Mouse (Mus musculus): ENCODE data around the gene Epha1. TPM values are rescaled to one million over a fixed set of nuclear protein-coding genes. Genes with fewer than 3 reads are reported as not detected.

The Epha1 gene
- polyA plus RNA-seq, 1 experiment from 2014 or later = 7.8 TPM

DNA sequence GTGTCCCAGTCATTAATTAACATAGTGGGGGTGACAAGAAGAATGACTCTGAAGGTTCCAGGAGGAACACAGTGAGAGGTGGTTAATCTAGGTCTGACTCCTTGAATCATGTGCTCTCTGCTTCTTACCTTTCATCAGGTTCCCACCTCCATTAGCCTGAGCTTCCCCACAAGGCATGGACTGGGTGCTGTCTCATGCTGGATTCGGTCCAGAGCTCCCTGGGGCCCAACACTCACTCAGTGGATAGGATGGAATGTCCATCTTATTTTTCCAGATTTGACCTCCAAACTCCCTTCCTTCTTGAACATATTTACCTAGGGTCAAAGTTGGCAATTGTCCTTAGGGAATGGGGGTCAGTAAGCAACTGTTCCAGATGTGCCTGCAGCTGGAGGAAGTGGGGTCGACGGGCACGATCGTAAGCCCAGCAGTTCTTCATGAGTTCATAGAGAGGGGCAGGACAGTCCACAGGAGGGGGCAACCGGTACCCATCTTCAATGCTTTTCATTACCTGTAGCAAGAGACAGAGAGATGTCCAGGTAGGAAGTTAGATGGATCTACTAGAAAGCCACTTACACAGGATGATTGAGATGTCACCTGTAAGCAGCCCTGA lies 12.7 kb downstream of the Epha1 start:
- no peak overlapping the region; the same call in 1 of the 2 replicates for H3K9ac ChIP-seq (replicated peaks)
- H3K9me3 ChIP-seq = no peaks in the 10 kb centered on the region
- H3K4me3 ChIP-seq (replicated peaks) = no peak overlapping the region
- H3K4me2 ChIP-seq = no peak overlapping the region
- H3K27ac ChIP-seq = no peak overlapping the region
- peaks cover 64% of the 10 kb centered on the region for H3K36me3 ChIP-seq
- ATAC-seq (ENCODE audit: insufficient number of reproducible peaks, insufficient read depth, low FRiP score, low TSS enrichment, low read depth) = no peak
- 85% methylated on average over 6 of the region's 6 CpGs for WGBS
- H3K4me1 ChIP-seq (replicated peaks) = no peaks in the 10 kb centered on the region
- H3K27me3 ChIP-seq = no peaks in the 10 kb centered on the region

GRCm38 (mm10) chr6:42359364-42360147 lies 13.5 kb downstream of the Epha1 start:
- no peak overlapping the region for H3K9ac ChIP-seq (replicated peaks)
- no peak overlapping the region for H3K4me3 ChIP-seq (replicated peaks)
- 80% methylated on average over 9 of the region's 9 CpGs for WGBS
- no peaks in the 10 kb centered on the region for H3K9me3 ChIP-seq
- no peak for ATAC-seq (ENCODE audit: insufficient number of reproducible peaks, insufficient read depth, low FRiP score, low TSS enrichment, low read depth)
- peaks cover 3% of the 10 kb centered on the region for H3K4me1 ChIP-seq (replicated peaks)
- H3K4me2 ChIP-seq = no peak overlapping the region
- no peak overlapping the region for H3K27ac ChIP-seq
- no peaks in the 10 kb centered on the region for H3K27me3 ChIP-seq
- peaks cover 72% of the 10 kb centered on the region for H3K36me3 ChIP-seq

DNA sequence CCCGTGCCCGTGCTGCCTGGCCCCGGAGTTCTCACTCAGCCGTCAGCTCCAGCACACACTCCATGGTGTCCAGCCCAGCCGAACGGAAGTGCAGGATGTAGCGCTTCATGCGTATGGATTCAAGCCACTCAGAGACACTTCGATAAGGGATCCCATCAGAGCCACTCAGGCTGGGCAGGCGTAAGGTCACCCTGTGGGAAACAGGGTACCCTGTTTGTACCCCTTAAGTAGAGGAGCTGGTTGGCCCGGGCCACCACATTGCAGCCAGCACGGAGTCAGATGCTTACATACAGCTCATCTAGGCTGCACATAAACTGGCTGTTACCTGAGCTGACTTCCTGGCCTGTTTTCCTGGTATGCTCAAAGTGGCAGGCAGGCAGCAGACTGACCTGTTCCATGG lies 14.2 kb downstream of the Epha1 start:
- no peak overlapping the region for H3K27ac ChIP-seq
- H3K36me3 ChIP-seq = peaks cover 77% of the 10 kb centered on the region
- H3K4me2 ChIP-seq = no peak overlapping the region
- no peaks in the 10 kb centered on the region for H3K9me3 ChIP-seq
- peaks cover 10% of the 10 kb centered on the region for H3K4me1 ChIP-seq (replicated peaks)
- no peak for ATAC-seq (ENCODE audit: insufficient number of reproducible peaks, insufficient read depth, low FRiP score, low TSS enrichment, low read depth)
- no peak overlapping the region for H3K4me3 ChIP-seq (replicated peaks)
- WGBS = 91% methylated on average over 12 of the region's 12 CpGs
- no peaks in the 10 kb centered on the region for H3K27me3 ChIP-seq
- H3K9ac ChIP-seq (replicated peaks) = no peak overlapping the region

GRCm38 (mm10) chr6:42357901-42358300 lies 15.2 kb downstream of the Epha1 start:
- no peak for ATAC-seq (ENCODE audit: insufficient number of reproducible peaks, insufficient read depth, low FRiP score, low TSS enrichment, low read depth)
- Histone ChIP-seq H3K9me3 (no peaks in the 10 kb centered on the region), H3K4me2 (no peak overlapping the region), H3K9ac (replicated peaks) (no peak overlapping the region), H3K36me3 (peaks cover 83% of the 10 kb centered on the region), H3K27ac (no peak overlapping the region), H3K4me3 (replicated peaks) (no peak overlapping the region), H3K27me3 (no peaks in the 10 kb centered on the region), H3K4me1 (replicated peaks) (peaks cover 20% of the 10 kb centered on the region)
- 78% methylated on average over 6 of the region's 6 CpGs for WGBS

DNA sequence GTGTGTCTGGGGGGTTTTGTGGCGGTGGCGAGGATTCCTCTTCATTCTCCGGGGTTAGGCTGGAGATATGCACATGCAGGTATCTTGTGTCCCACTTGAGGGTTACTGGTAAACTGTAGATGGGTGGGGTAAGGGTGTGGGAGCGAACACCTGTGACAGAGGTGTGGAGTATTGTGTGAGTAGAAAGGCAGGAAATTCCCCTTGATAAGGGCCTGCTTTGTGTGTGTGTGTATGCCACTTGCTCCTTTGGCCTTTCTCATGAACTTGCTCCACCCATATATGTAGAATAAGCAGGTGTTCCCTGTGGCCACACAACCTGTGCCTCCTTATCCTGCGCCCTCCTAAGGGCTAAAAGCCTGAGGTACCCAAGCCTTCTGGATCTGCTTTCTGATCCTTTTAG lies 16.2 kb downstream of the Epha1 start:
- H3K4me1 ChIP-seq (replicated peaks) = peaks cover 30% of the 10 kb centered on the region
- H3K4me3 ChIP-seq (replicated peaks) = no peak overlapping the region
- H3K9ac ChIP-seq (replicated peaks) = no peak overlapping the region
- H3K4me2 ChIP-seq = no peak overlapping the region
- H3K9me3 ChIP-seq = no peaks in the 10 kb centered on the region
- H3K27ac ChIP-seq = no peak overlapping the region
- WGBS = 97% methylated on average over 5 of the region's 5 CpGs
- H3K27me3 ChIP-seq = no peaks in the 10 kb centered on the region
- ATAC-seq (ENCODE audit: insufficient number of reproducible peaks, insufficient read depth, low FRiP score, low TSS enrichment, low read depth) = no peak
- peaks cover 93% of the 10 kb centered on the region for H3K36me3 ChIP-seq

DNA sequence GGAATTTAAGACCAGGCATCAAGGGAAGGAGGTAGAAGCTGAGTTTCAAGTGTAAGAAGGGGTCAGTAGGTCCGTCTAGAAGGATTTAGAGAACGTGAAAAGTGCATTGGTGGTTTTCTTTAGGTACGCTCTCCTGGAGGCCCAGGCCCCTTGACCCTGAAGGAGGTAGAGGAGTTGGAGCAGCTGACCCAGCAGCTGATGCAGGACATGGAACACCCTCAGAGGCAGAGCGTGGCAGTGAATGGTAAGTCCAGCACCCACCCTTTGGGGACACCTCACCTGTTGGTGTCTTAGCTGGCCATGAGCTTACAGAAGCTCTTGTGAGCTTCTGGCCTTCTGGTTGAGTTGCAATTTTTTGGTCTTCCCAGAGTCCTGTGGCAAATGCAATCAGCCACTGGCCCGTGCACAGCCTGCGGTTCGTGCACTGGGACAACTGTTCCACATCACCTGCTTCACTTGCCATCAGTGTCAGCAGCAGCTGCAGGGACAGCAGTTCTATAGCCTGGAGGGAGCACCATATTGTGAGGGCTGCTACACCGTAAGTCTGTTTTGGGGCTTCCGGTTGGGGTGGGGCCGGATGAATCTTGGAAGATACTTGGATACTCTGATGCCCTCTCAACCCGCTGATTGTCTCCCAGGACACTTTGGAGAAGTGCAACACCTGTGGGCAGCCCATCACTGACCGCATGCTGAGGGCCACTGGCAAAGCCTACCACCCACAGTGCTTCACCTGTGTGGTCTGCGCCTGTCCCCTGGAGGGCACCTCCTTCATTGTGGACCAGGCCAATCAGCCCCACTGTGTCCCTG lies 17.1 kb downstream of the Epha1 start:
- H3K9me3 ChIP-seq = no peaks in the 10 kb centered on the region
- no peak overlapping the region for H3K4me2 ChIP-seq
- WGBS = 91% methylated on average over 13 of the region's 13 CpGs
- no peak overlapping the region for H3K4me3 ChIP-seq (replicated peaks)
- H3K9ac ChIP-seq (replicated peaks) = no peak overlapping the region
- H3K27ac ChIP-seq = no peak overlapping the region
- H3K4me1 ChIP-seq (replicated peaks) = peaks cover 39% of the 10 kb centered on the region
- no peaks in the 10 kb centered on the region for H3K27me3 ChIP-seq
- peaks cover 94% of the 10 kb centered on the region for H3K36me3 ChIP-seq
- ATAC-seq (ENCODE audit: insufficient number of reproducible peaks, insufficient read depth, low FRiP score, low TSS enrichment, low read depth) = no peak

GRCm38 (mm10) chr6:42355366-42355765 lies 17.7 kb downstream of the Epha1 start:
- Histone ChIP-seq H3K36me3 (peaks cover 87% of the 10 kb centered on the region), H3K27me3 (no peaks in the 10 kb centered on the region), H3K4me3 (replicated peaks) (no peak overlapping the region), H3K9ac (replicated peaks) (no peak overlapping the region), H3K4me1 (replicated peaks) (peaks cover 42% of the 10 kb centered on the region), H3K9me3 (no peaks in the 10 kb centered on the region), H3K4me2 (no peak overlapping the region), H3K27ac (no peak overlapping the region)
- WGBS = 91% methylated on average over 6 of the region's 6 CpGs
- ATAC-seq (ENCODE audit: insufficient number of reproducible peaks, insufficient read depth, low FRiP score, low TSS enrichment, low read depth) = no peak

- Histone ChIP-seq H3K4me1 (replicated peaks) (peaks cover 42% of the 10 kb centered on the region), H3K36me3 (peaks cover 77% of the 10 kb centered on the region), H3K9ac (replicated peaks) (no peak overlapping the region), H3K4me2 (peak overlapping the region; percentile 29), H3K27me3 (no peaks in the 10 kb centered on the region), H3K27ac (0 out of 2 replicates have a peak overlapping the region, but pooled peaks have one; percentile 7), H3K9me3 (no peaks in the 10 kb centered on the region), H3K4me3 (replicated peaks) (no peak overlapping the region)
- WGBS = 64% methylated on average over 11 of the region's 11 CpGs
- no peak for ATAC-seq (ENCODE audit: insufficient number of reproducible peaks, insufficient read depth, low FRiP score, low TSS enrichment, low read depth)
Observed at GRCm38 (mm10) chr6:42354076-42355019, 18.7 kb downstream of the Epha1 start.

DNA sequence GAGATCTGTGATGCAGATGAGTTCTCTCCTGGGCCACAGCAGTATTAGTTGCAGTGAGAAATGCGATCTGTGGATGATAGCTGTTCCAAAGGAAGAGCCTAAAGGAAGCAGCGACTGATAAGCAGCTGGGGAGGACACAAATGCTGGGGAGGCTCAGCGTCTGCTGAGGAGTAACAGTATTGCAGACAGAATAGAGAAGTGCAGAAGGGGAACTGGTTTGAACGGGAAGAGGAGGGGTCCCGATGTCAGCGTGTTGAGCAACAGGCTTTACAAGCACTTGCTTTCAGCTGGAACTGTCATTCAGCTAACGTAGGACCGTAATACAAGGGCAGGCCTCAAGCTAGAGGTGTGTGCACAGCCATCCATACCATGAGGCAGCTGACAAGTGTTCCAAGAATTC lies 19.9 kb downstream of the Epha1 start:
- H3K9me3 ChIP-seq = no peaks in the 10 kb centered on the region
- no peaks in the 10 kb centered on the region for H3K27me3 ChIP-seq
- no peak overlapping the region for H3K4me3 ChIP-seq (replicated peaks)
- WGBS = 78% methylated on average over 8 of the region's 8 CpGs
- H3K27ac ChIP-seq = no peak overlapping the region
- H3K9ac ChIP-seq (replicated peaks) = no peak overlapping the region
- H3K4me1 ChIP-seq (replicated peaks) = peaks cover 44% of the 10 kb centered on the region
- ATAC-seq (ENCODE audit: insufficient number of reproducible peaks, insufficient read depth, low FRiP score, low TSS enrichment, low read depth) = no peak
- H3K4me2 ChIP-seq = peak overlapping the region; percentile 29; the same call in 1 of the 2 replicates
- H3K36me3 ChIP-seq = peaks cover 65% of the 10 kb centered on the region

DNA sequence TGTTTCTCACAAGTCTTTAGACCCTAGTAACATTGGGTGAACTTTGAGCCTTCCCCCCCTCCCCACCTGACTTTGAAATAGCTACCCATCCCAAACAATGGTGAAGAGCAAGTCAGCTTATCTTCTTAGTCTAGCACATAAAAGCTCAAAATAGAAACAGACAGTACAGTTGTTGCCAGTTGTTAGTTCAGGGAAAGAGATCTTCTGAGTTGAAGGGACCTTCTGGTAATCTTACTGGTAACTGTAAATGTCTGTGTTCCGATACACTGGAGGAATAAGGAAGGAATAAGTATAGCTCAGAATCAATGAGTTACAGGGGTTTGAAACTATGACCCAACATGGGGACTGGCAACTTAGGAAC lies 20.6 kb downstream of the Epha1 start:
- Histone ChIP-seq H3K4me1 (replicated peaks) (peaks cover 44% of the 10 kb centered on the region), H3K4me3 (replicated peaks) (no peak overlapping the region), H3K9ac (replicated peaks) (no peak overlapping the region), H3K9me3 (no peaks in the 10 kb centered on the region), H3K36me3 (peaks cover 58% of the 10 kb centered on the region), H3K27me3 (no peaks in the 10 kb centered on the region), H3K27ac (no peak overlapping the region), H3K4me2 (peak overlapping the region; percentile 88)
- WGBS = 96% methylated on average over 1 of the region's 1 CpGs
- no peak for ATAC-seq (ENCODE audit: insufficient number of reproducible peaks, insufficient read depth, low FRiP score, low TSS enrichment, low read depth)
